Mouse (Mus musculus) intestine, embryonic 16.5 days (tissue): ENCODE measurements around the gene Pabpn1. TPM values are rescaled to one million over a fixed set of nuclear protein-coding genes. Genes with fewer than 3 reads are reported as not detected.

Source experiments
- ATAC-seq: fragments of 200-750 bp; cut with Nextera tagmentation; 2 replicates; pipeline ENCODE4 v1.8.0; 2017; ENCODE audit warnings: moderate TSS enrichment, moderate library complexity
- H3K27ac ChIP-seq: fragments of 300-500 bp; sonication (generic); 2 replicates; pipeline ENCODE4 v1.5.1; 2014; ENCODE audit warnings: mild to moderate bottlenecking, low read length
- H3K27me3 ChIP-seq: fragments of 300-500 bp; sonication (generic); replicated peaks from 2 replicates; pipeline ENCODE4 v1.6.1; 2014; ENCODE audit warnings: low read length, control low read depth, mixed read lengths; ENCODE audit not compliant: control insufficient read depth, insufficient read depth
- H3K36me3 ChIP-seq: fragments of 300-500 bp; sonication (generic); 2 replicates; pipeline ENCODE4 v1.6.1; 2014; ENCODE audit warnings: low read length, control low read depth; ENCODE audit not compliant: control insufficient read depth, insufficient read depth
- H3K4me1 ChIP-seq: fragments of 300-500 bp; sonication (generic); 2 replicates; pipeline ENCODE4 v1.6.1; 2014; ENCODE audit warnings: low read length, control low read depth, mixed read lengths; ENCODE audit not compliant: control insufficient read depth, insufficient read depth
- H3K4me2 ChIP-seq: fragments of 300-500 bp; sonication (generic); 2 replicates; pipeline ENCODE4 v1.6.1; 2014; ENCODE audit warnings: low read depth, low read length, control low read depth
- H3K4me3 ChIP-seq: fragments of 300-500 bp; sonication (generic); 2 replicates; pipeline ENCODE4 v1.5.1; 2014; ENCODE audit warnings: mild to moderate bottlenecking, low read length
- H3K9ac ChIP-seq: fragments of 300-500 bp; sonication (generic); 2 replicates; pipeline ENCODE4 v1.6.1; 2014; ENCODE audit warnings: low read depth, low read length
- H3K9me3 ChIP-seq: fragments of 300-500 bp; sonication (generic); 2 replicates; pipeline ENCODE4 v1.6.1; 2016; ENCODE audit warnings: low read length, control low read depth; ENCODE audit not compliant: control insufficient read depth
- WGBS: fragments of 180-500 bp; shearing (Covaris S2); extraction: QIAGEN DNeasy Blood & Tissue Kit; methylation state at CpG from one replicate; pipeline ENCODE4 v1.1.7; 2014; 5-methylcytosine and 5-hydroxymethylcytosine counted together
- polyA plus RNA-seq: library from polyadenylated mRNA; unstranded; fragments of >200 nt; fragmentation: Nextera tagmentation; extraction: Ambion mirVana; gene quantifications from 2 replicates; pipeline ENCODE4 v1.2.1, GENCODE M21; 2015

Gene Pabpn1
- 79.8 and 84.7 TPM in 2 replicates for polyA plus RNA-seq

DNA sequence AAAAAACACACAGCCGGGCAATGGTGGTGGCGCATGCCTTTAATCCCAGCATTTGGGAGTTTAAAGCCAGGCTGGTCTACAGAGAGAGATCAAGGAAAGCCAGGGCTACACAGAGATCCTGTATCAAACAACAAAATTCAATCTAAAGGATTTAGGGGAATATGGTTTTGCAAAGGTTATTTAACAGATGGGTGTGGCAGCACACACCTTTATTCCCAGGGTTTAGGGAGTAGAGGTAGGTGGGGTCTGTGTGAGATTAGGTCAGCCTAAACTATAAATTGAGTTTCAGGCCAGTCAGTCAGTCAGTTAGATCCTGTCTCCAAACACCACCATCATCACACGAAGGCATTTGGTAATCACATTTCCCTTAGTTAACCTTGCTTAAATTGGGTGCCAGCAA, at the start of gene Pabpn1:
Gene Pabpn1 (plus strand): TSS at position 301 of the 400 bp plus-strand sequence.
- H3K4me3 ChIP-seq, result peak within 1 kb of the TSS; percentile 92
- no peaks in the 10 kb centered on the region for H3K27me3 ChIP-seq
- peaks cover 5% of the 10 kb centered on the region; the same call in 1 of the 2 replicates for H3K36me3 ChIP-seq
- H3K4me2 ChIP-seq, result peak within 1 kb of the TSS; percentile 47
- H3K9ac ChIP-seq, result peak within 1 kb of the TSS; percentile 58; the same call in 1 of the 2 replicates
- 95% methylated on average over 3 of the region's 3 CpGs for WGBS
- H3K27ac ChIP-seq, result peak within 1 kb of the TSS; percentile 75
- H3K9me3 ChIP-seq, result no peaks in the 10 kb centered on the region
- no peak for ATAC-seq
- H3K4me1 ChIP-seq, result peaks cover 9% of the 10 kb centered on the region; the same call in 1 of the 2 replicates

DNA sequence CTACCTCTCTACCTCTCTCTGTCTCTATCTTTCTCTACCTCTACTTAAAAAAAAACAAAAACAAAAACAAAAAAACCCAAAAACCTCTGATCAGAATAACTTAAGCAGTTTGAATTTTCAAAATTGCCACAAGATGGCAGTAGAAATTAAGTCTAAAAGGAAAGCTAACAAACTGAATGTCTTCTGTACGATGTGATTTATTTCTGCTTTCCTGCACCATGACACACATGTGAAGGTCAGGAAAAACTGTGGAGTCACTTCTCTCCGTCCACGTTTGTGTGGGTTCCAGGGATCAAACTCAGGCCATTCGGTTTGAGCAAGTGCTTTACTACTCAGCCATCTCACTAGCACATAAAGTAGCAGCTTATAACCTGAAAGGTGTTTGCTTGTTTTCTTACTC, 48.8 kb upstream of the Pabpn1 start:
- no peaks in the 10 kb centered on the region for H3K9me3 ChIP-seq
- H3K36me3 ChIP-seq, result no peaks in the 10 kb centered on the region
- whole genome bisulfite sequencing, result 3% methylated on average over 4 of the region's 4 CpGs
- no peaks in the 10 kb centered on the region for H3K4me1 ChIP-seq
- H3K4me2 ChIP-seq, result no peak overlapping the region
- H3K4me3 ChIP-seq, result no peak overlapping the region
- H3K27me3 ChIP-seq, result no peaks in the 10 kb centered on the region
- no peak for ATAC-seq
- H3K27ac ChIP-seq, result no peak overlapping the region
- no peak overlapping the region; the same call in 1 of the 2 replicates for H3K9ac ChIP-seq

GRCm38 (mm10) chr14:54855726-54856125, 36.6 kb upstream of the Pabpn1 start:
- H3K4me1 ChIP-seq, result no peaks in the 10 kb centered on the region
- H3K27me3 ChIP-seq, result no peaks in the 10 kb centered on the region
- no peak overlapping the region for H3K4me3 ChIP-seq
- no peaks in the 10 kb centered on the region for H3K9me3 ChIP-seq
- no peak overlapping the region for H3K9ac ChIP-seq
- no peak for ATAC-seq
- WGBS, result 91% methylated on average over 3 of the region's 3 CpGs
- H3K27ac ChIP-seq, result no peak overlapping the region
- H3K36me3 ChIP-seq, result peaks cover 6% of the 10 kb centered on the region; the same call in 1 of the 2 replicates
- no peak overlapping the region for H3K4me2 ChIP-seq

GRCm38 (mm10) chr14:54856703-54857102, 35.6 kb upstream of the Pabpn1 start:
- no peak overlapping the region for H3K4me3 ChIP-seq
- no peaks in the 10 kb centered on the region for H3K4me1 ChIP-seq
- no peaks in the 10 kb centered on the region for H3K9me3 ChIP-seq
- H3K36me3 ChIP-seq, result peaks cover 6% of the 10 kb centered on the region; the same call in 1 of the 2 replicates
- no peak for ATAC-seq
- no peak overlapping the region for H3K27ac ChIP-seq
- H3K9ac ChIP-seq, result no peak overlapping the region
- 86% methylated on average over 7 of the region's 7 CpGs for WGBS
- no peaks in the 10 kb centered on the region for H3K27me3 ChIP-seq
- H3K4me2 ChIP-seq, result no peak overlapping the region

GRCm38 (mm10) chr14:54857891-54858290, 34.4 kb upstream of the Pabpn1 start:
- Histone ChIP-seq H3K4me1 (no peaks in the 10 kb centered on the region), H3K27me3 (no peaks in the 10 kb centered on the region), H3K9me3 (no peaks in the 10 kb centered on the region), H3K4me3 (no peak overlapping the region), H3K4me2 (no peak overlapping the region), H3K36me3 (peaks cover 6% of the 10 kb centered on the region; the same call in 1 of the 2 replicates), H3K9ac (no peak overlapping the region), H3K27ac (no peak overlapping the region)
- 91% methylated on average over 9 of the region's 9 CpGs for WGBS
- no peak for ATAC-seq

GRCm38 (mm10) chr14:54860511-54860910, 31.8 kb upstream of the Pabpn1 start:
- no peaks in the 10 kb centered on the region for H3K27me3 ChIP-seq
- no peaks in the 10 kb centered on the region for H3K9me3 ChIP-seq
- H3K9ac ChIP-seq, result no peak overlapping the region
- no peak overlapping the region for H3K4me2 ChIP-seq
- H3K36me3 ChIP-seq, result 0 out of 2 replicates have a peak, but pooled peaks cover 6% of the 10 kb centered on the region
- H3K4me1 ChIP-seq, result peaks cover 2% of the 10 kb centered on the region; the same call in 1 of the 2 replicates
- ATAC-seq, result no peak
- WGBS, result 51% methylated on average over 2 of the region's 2 CpGs
- H3K4me3 ChIP-seq, result no peak overlapping the region
- H3K27ac ChIP-seq, result no peak overlapping the region

DNA sequence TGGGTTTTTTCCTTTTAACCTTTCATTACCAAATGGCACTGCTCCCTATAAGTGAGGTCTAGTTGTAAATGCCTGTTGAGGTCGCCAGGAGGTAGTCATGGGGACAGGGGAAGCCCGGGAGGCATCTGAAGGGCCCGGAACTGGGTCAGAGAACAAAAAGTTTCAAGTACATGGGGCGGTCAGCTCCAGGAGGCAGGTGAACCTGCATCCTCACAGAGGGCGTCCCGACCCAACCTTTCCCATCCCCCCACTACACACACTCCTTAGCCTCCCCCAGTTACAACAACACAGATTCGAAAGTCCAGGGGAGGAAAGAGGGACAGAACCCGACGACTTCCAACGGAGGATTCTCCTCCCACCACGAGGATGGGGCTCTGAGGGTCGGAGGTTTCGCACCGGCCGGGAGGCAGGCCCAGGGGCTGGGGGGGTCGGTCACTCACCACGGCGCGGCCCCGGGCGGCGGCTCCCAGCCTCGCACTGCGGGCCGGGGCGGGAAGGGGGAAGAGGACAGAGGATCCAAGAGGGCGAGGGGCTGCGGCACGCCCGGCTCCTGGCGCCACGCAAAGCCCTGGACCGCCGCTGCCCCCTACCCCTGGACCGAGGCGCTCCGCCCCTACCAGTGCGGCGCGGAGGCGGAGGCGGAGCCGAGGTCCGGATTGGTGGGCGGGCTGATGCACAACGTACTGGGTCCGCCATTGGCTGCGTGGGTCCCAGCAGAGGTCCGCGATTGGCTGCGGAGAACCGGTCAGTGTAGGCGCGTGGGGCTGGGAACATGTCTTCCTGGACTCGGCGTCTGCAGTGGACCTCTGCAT, 28.6 kb upstream of the Pabpn1 start:
- Histone ChIP-seq H3K36me3 (no peaks in the 10 kb centered on the region), H3K27me3 (no peaks in the 10 kb centered on the region), H3K4me3 (peak overlapping the region; percentile 99), H3K4me2 (peak overlapping the region; percentile 66), H3K9ac (peak overlapping the region; percentile 96), H3K27ac (peak overlapping the region; percentile 78), H3K4me1 (peaks cover 2% of the 10 kb centered on the region; the same call in 1 of the 2 replicates), H3K9me3 (no peaks in the 10 kb centered on the region)
- WGBS, result under 1% methylated on average over 55 of the region's 56 CpGs
- ATAC-seq, result peak; percentile 100

GRCm38 (mm10) chr14:54864313-54865036, 27.8 kb upstream of the Pabpn1 start:
- Histone ChIP-seq H3K36me3 (no peaks in the 10 kb centered on the region), H3K9me3 (no peaks in the 10 kb centered on the region), H3K4me3 (peak overlapping the region; percentile 99), H3K4me2 (peak overlapping the region; percentile 66), H3K27me3 (no peaks in the 10 kb centered on the region), H3K9ac (peak overlapping the region; percentile 96), H3K4me1 (peaks cover 2% of the 10 kb centered on the region; the same call in 1 of the 2 replicates), H3K27ac (peak overlapping the region; percentile 60)
- peak; percentile 29 for ATAC-seq
- 17% methylated on average over 21 of the region's 21 CpGs for WGBS

- Histone ChIP-seq H3K9ac (no peak overlapping the region), H3K36me3 (no peaks in the 10 kb centered on the region), H3K27ac (no peak overlapping the region), H3K4me2 (no peak overlapping the region), H3K9me3 (no peaks in the 10 kb centered on the region), H3K27me3 (no peaks in the 10 kb centered on the region), H3K4me3 (no peak overlapping the region), H3K4me1 (peaks cover 2% of the 10 kb centered on the region; the same call in 1 of the 2 replicates)
- 71% methylated on average over 5 of the region's 5 CpGs for WGBS
- ATAC-seq, result no peak
These were observed 26.7 kb upstream of the Pabpn1 start for GRCm38 (mm10) chr14:54865626-54866025.
